Mouse (Mus musculus): Measurements from ENCODE around the gene Dtx2.

DNA sequence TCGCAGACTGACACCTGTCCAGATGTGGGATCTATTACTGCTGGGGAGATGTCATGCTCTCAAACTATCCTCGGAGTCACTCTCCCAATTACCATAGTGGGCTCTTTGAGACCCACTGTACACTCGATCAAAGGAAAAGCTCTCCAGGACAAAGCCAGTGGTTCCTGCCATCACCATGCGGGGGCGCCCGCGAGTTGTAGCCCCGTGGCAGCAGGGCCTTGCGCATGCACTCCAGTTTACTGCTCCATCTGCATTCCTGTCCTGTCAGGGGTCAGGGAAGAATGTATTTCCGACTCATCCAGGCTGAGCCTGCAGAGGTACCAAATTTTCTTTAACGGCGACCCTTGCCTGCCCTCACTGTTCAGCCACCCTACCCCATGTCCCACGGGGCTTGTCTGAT lies 50.3 kb downstream of the Dtx2 start:
- TF ChIP-seq CTCF (IDR thresholded peaks at IDR 0.05; ENCODE audit: control insufficient read depth, insufficient read depth, insufficient read length) (peak; percentile 59), CEBPB (IDR thresholded peaks at IDR 0.05; ENCODE audit: low read depth) (no peak), MYOG (IDR thresholded peaks at IDR 0.05; ENCODE audit: control insufficient read depth, extremely low read depth, insufficient read length) (no peak), MAX (IDR thresholded peaks at IDR 0.05) (no peak)
